Mouse (Mus musculus) layer of hippocampus, adult 11-12 months (tissue): ENCODE data around the gene Chrm3.
A peak's percentile ranks its signal among the peaks of the same experiment; 100 is the strongest.

Source experiments
- DNase-seq: peaks from one replicate; pipeline ENCODE4 v3.0.0; 2022; ENCODE audit warnings: low spot score

The Chrm3 gene

DNA sequence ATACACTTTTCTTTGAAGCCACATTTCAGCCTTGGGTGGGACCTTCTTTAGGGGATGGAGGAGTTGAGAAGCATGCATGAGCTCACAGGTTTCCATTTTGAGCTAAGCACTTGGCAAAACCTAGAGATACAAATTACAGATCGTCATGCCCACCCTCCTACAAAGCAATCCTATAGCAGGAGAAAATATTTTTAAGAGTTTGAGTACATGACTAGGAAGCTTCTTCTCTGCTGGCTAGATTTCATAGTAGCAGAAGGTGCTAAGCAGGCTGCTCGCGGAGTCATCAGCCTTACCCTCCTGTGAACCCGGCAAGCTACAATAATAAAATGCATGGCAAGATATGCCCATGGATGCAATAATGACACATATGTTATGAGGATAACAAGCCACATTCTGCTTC lies 124.4 kb downstream of the Chrm3 start:
- DNase-seq = no peak

DNA sequence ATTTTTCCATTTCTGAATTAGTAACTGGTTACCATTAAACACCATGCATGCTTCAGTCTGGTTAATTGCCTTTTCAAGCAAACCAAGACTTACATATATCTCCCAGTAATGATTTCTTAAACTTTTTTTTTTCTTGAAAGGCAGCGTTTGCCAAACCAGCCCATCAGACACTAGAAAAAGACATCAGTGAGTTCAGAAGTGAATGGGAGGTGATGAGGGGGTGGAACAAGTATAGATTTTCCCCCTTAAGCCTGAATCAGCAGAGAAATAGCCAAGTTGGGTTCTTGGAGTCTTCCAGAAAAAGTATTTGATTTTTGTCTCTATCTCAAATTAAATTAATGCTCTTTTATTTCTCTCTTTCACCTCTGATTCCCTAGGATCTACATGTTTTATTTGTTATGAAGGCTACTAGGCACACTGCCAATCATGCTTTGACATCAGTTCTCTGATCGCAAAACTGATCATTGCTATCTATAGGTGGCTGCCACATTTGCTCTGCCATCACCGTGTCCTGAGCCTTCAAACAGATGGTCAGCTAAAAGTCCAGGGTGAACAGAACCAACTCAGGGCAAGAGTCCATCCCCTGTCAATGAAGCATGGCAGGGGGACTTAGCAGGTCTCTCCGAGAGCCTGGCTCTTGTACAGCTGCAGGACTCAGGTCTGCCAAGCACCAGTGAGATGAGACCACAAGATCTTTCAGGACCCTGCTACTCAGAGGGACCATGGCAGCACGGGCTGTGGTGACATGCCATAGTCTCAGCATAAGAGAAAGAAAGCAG lies 125.1 kb downstream of the Chrm3 start:
- DNase-seq = no peak

DNA sequence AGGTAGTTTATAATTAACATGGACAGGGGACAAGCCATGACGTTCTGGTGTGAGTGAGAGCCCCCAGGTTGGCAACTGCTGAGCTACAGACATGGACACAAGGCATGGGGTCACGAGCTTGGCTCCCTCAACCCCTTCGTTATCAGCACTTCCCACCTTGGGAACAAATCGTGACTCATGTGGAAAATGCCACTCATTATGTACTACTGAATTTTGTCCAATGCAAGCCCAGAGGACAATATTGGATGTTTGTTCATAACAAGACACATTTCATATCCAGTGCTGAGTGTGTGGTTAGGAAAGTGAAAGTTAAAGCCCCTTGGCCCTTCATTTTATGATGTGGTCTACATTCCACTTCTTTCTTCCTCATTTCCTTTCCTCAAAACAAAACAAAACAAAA lies 140.2 kb downstream of the Chrm3 start:
- no peak for DNase-seq

GRCm38 (mm10) chr13:10212112-10212511 lies 148.5 kb downstream of the Chrm3 start:
- DNase-seq = no peak

GRCm38 (mm10) chr13:10210522-10211244 lies 150.0 kb downstream of the Chrm3 start:
- DNase-seq = no peak

DNA sequence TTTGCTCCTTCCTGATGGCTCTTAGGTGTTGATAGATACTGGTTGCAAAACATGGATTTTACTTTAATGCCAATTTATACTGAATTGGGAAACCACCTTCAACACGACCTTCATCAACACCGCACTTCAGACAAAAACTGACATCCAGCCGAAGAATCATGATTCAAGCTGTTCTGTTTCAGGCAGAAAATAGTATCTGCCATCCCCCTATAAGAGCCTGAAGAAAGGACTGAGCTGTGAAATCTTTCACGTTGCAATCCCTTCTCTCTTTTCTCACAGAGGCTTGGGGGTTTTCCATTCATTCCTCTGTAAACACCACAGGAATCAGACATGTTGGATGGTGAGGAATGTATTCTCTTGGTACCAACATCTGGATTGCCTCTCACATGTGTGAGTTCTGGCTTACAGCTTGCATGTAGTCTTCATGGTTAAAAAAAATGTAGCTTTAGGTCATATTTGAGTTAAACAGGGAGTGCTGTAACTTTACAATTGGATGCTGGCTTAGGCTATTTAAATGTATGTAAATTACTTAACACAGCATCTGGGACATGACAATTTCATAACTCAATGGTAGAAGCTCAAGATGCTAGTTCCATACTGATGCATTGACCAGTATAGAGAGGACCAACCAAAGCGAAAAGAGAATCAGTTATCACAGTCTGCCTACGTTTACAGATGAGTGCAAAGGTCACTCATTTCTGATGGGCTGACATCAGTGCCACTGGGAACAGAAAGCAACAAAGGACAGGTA lies 161.3 kb downstream of the Chrm3 start:
- DNase-seq = no peak

GRCm38 (mm10) chr13:10189829-10190228 lies 170.8 kb downstream of the Chrm3 start:
- DNase-seq = peak; percentile 14

DNA sequence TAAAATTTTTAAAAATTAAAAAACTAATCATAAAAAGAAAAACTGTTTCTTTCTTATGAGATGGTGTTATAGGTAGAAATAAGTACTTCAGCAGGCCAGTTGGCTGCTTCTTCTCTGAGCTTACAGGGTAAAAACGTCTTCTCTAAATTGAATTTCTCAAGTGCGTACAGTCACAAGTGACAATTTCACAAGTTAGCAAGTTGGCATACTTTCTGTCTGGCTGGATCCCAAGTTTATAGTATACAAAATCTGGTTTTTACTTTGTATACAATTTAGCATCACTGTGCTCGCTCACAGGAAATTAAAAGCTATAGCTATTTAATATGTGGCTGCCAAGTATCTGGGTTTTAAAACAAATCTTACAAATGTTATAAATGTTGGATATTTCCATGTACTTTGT lies 172.7 kb downstream of the Chrm3 start:
- DNase-seq = no peak

- no peak for DNase-seq
Measured at GRCm38 (mm10) chr13:10183837-10184236, 176.8 kb downstream of the Chrm3 start.

- no peak for DNase-seq
Measured at GRCm38 (mm10) chr13:10182756-10183155, 177.9 kb downstream of the Chrm3 start.

DNA sequence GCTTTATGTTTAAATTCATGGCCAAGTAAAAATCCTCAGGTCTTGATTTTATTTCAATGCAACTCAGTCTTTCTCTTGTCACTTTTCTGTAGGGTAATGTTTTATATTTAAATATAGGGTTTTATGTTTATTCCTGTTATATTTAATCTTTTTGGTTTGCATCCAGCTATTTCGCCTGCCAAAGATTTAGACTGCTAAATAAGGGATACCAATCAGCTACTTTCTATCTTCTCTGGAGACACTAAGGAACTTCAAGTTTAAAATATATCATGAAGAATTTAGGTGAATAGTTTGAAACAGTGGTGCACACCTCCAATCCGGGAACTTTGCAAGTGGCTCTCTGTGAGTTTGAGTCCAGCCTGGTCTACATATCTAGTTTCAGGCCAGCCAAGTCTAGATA lies 190.1 kb downstream of the Chrm3 start:
- no peak for DNase-seq

DNA sequence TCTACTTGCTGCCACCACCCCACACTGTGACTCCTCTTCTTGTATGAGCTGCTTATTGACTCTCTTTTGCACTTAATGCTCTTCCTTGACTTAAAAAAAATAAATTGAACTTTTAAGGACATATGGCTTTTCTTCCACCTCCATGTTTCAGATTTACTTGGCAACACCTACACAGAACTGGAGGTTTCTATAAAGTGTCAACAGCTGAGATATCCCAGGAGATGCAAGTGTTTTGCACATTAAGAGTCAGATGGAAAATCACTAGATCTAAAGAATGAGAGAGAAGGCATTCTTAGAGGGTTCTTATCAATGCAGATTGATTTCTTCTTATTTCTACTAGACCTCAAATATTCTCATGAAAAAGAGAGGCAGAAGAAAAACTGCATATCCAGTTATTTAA lies 197.3 kb downstream of the Chrm3 start:
- no peak for DNase-seq

DNA sequence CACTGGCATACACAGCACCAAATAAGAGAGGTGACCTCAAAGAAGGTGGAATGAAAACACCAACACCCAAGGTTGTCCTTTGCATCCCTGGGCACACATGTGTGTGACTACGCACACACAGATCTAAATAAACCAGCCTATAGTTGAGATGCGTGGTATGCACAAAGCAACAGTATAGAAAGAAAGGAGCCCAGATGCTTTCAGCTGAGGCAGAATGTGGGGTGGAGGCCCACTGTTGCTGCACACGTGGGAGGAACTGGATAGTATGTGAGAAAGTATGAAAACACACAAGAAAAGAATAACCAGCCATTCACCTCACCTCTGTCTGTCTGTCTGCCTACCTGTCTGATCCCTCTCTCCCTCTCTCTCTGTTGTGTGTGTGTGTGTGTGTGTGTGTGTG lies 203.2 kb downstream of the Chrm3 start:
- no peak for DNase-seq

DNA sequence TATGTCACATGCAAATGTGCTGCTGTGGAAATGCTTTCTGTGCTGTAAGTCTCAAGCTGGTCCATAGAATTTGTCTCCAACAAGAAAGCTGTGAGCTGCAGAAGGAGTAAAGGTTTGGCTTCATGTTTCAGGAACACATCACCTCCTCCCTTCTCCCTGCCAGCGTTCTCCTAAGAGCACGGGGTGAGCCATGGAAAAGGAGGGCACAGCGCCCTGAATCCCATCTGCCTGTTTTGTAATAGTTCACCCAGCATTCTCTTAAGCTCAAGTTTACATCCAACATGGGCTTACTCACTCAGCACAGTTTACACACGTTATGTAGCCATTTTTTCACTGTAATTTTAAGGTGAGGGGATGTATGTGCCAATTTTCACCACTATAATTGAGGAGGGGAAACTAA lies 220.1 kb downstream of the Chrm3 start:
- no peak for DNase-seq

GRCm38 (mm10) chr13:10138878-10139277 lies 221.8 kb downstream of the Chrm3 start:
- DNase-seq = no peak

GRCm38 (mm10) chr13:10131064-10131463 lies 229.6 kb downstream of the Chrm3 start:
- DNase-seq = no peak

- DNase-seq = no peak
Measured at GRCm38 (mm10) chr13:10112211-10112610, 248.4 kb downstream of the Chrm3 start.

GRCm38 (mm10) chr13:10109542-10109941 lies 251.1 kb downstream of the Chrm3 start:
- no peak for DNase-seq

DNA sequence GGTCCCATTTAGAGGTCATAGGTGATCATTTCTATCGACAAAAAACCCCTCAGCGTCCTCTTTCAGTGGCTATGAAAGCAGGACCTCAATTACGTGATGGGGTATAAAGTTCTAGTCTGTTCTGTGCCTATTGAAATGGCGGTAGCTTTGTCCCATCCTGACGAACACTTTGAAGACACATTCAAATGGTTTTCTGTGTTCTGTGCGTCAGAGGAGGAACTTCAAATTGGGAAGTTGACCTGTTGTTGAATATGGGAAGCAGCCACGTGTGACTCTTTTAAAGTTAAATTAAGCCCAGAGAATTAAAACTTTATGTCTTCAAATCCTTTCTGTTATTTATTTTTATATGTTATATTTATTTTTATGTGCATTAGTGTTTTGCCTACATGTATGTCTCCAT lies 253.3 kb downstream of the Chrm3 start:
- no peak for DNase-seq

DNA sequence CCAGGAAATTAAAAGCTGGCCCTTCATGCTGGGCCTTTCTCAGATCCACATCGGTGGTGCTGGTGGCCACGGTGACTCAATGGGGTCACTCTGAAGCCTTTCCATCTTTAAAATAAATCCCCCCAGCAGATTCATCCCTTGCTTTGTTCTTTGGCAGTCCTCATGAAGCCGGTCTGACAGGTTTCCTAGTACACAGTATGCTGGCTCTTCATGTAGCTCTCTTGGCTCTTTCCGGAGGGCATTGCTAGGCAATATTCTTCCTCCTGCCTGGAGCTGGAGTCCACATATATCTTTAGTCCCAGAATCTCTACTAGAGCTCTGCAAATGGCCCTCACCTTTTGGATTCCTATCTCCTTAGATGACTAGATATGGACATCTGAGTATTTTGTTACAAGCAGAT lies 269.9 kb downstream of the Chrm3 start:
- DNase-seq = no peak

GRCm38 (mm10) chr13:10086336-10086735 lies 274.3 kb downstream of the Chrm3 start:
- DNase-seq = peak; percentile 56

GRCm38 (mm10) chr13:10081896-10082426 lies 278.7 kb downstream of the Chrm3 start:
- no peak for DNase-seq

GRCm38 (mm10) chr13:10071165-10071564 lies 289.5 kb downstream of the Chrm3 start:
- DNase-seq = peak; percentile 52
